Mouse (Mus musculus) E14TG2a.4 (cell line): ENCODE results near the gene Macrod1.

ENCODE experiments used
- CTCF ChIP-seq: conservative IDR thresholded peaks from 2 replicates; pipeline ENCODE4 v1.5.1; 2014; ENCODE audit warnings: low read length
- NANOG ChIP-seq: IDR thresholded peaks from 2 replicates; pipeline ENCODE4 v1.6.1; 2014; ENCODE audit warnings: borderline replicate concordance, low read length, mixed read lengths

- TF ChIP-seq CTCF (no peak), NANOG (no peak)
These were observed 60.5 kb downstream of the Macrod1 start for GRCm38 (mm10) chr19:7117141-7117540.
